Mouse (Mus musculus) limb, embryonic 10.5 days (tissue): ENCODE data around the gene Plrg1. TPM values are rescaled to one million over a fixed set of nuclear protein-coding genes. Genes with fewer than 3 reads are reported as not detected.

Experiments used
- DNase-seq: peaks from one replicate; pipeline ENCODE4 v3.0.0-alpha.2; 2017; ENCODE audit warnings: low spot score
- H3K27ac ChIP-seq: fragments of 300-500 bp; sonication (generic); 2 replicates; pipeline ENCODE4 v1.5.1; 2016; ENCODE audit warnings: mild to moderate bottlenecking
- H3K27me3 ChIP-seq: fragments of 300-500 bp; sonication (generic); 2 replicates; pipeline ENCODE4 v1.6.1; 2016; ENCODE audit warnings: low read depth, mild to moderate bottlenecking; ENCODE audit not compliant: poor library complexity, severe bottlenecking
- H3K36me3 ChIP-seq: fragments of 300-500 bp; sonication (generic); 2 replicates; pipeline ENCODE4 v1.6.1; 2016; ENCODE audit warnings: mild to moderate bottlenecking, moderate library complexity
- H3K4me1 ChIP-seq: fragments of 300-500 bp; sonication (generic); 2 replicates; pipeline ENCODE4 v1.6.1; 2016
- H3K4me3 ChIP-seq: fragments of 300-500 bp; sonication (generic); 2 replicates; pipeline ENCODE4 v1.5.1; 2016; ENCODE audit warnings: mild to moderate bottlenecking, moderate library complexity
- H3K9me3 ChIP-seq: fragments of 300-500 bp; sonication (generic); replicated peaks from 2 replicates; pipeline ENCODE4 v1.6.1; 2016; ENCODE audit warnings: mild to moderate bottlenecking
- WGBS: fragments of 180-500 bp; shearing (Covaris S2); methylation state at CpG from one replicate; pipeline ENCODE4 v1.1.7; 2016; 5-methylcytosine and 5-hydroxymethylcytosine counted together
- polyA plus RNA-seq: library from polyadenylated mRNA; unstranded; fragments of >200 nt; fragmentation: Nextera tagmentation; extraction: Ambion mirVana; gene quantifications from 2 replicates; pipeline ENCODE4 v1.2.1, GENCODE M21; 2016

Gene Plrg1
- 135 and 140 TPM in 2 replicates for polyA plus RNA-seq

GRCm38 (mm10) chr3:83055281-83056038 is at the start of gene Plrg1:
TSS of gene Plrg1 (plus strand) at chr3:83055522.
- Histone ChIP-seq H3K4me1 (peaks cover 7% of the 10 kb centered on the region), H3K27me3 (no peaks in the 10 kb centered on the region), H3K4me3 (peak within 1 kb of the TSS; percentile 83), H3K36me3 (peaks cover 38% of the 10 kb centered on the region), H3K27ac (peak within 1 kb of the TSS; percentile 84), H3K9me3 (no peaks in the 10 kb centered on the region)
- under 1% methylated on average over 61 of the region's 61 CpGs for WGBS
- peak; percentile 98 for DNase-seq

GRCm38 (mm10) chr3:83007557-83007956 is 47.8 kb upstream of the Plrg1 start, which contains the start of gene Fgg:
TSS of gene Fgg (plus strand) at chr3:83007724.
- no peak for DNase-seq
- WGBS, result 45% methylated on average over 7 of the region's 7 CpGs
- Histone ChIP-seq H3K9me3 (no peaks in the 10 kb centered on the region), H3K27ac (no peak within 1 kb of the TSS), H3K4me3 (no peak within 1 kb of the TSS), H3K36me3 (no peaks in the 10 kb centered on the region), H3K27me3 (no peaks in the 10 kb centered on the region), H3K4me1 (peaks cover 4% of the 10 kb centered on the region)

DNA sequence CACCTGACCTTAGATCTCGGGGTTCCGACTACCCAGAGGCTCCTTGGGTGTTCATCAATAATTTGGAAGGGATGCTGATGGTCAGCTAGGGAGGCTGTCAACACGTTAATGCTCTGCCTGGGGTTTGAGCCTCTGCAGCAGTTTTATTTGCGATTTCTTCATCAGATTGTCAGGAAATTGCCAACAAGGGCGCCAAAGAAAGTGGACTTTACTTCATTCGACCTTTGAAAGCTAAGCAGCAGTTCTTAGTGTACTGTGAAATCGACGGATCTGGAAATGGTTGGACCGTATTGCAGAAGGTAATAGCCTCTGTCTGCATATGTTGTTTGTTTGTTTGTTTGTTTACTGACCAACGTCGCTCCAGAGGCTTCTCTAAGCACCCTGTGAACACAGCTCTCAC is 45.0 kb upstream of the Plrg1 start:
- H3K4me1 ChIP-seq, result peaks cover 4% of the 10 kb centered on the region
- whole genome bisulfite sequencing, result 85% methylated on average over 11 of the region's 11 CpGs
- H3K9me3 ChIP-seq, result no peaks in the 10 kb centered on the region
- no peak overlapping the region for H3K27ac ChIP-seq
- no peaks in the 10 kb centered on the region for H3K36me3 ChIP-seq
- H3K4me3 ChIP-seq, result no peak overlapping the region
- H3K27me3 ChIP-seq, result no peaks in the 10 kb centered on the region
- DNase-seq, result no peak

GRCm38 (mm10) chr3:83011136-83011535 is 44.2 kb upstream of the Plrg1 start:
- WGBS, result 89% methylated on average over 4 of the region's 4 CpGs

GRCm38 (mm10) chr3:83011565-83011964 is 43.8 kb upstream of the Plrg1 start:
- WGBS, result 86% methylated on average over 4 of the region's 4 CpGs

More at GRCm38 (mm10) chr3:83011136-83011535, 44.2 kb upstream of the Plrg1 start:
- Histone ChIP-seq H3K36me3 (no peaks in the 10 kb centered on the region), H3K27ac (no peak overlapping the region), H3K4me1 (peaks cover 4% of the 10 kb centered on the region), H3K27me3 (no peaks in the 10 kb centered on the region), H3K9me3 (no peaks in the 10 kb centered on the region), H3K4me3 (no peak overlapping the region)
- no peak for DNase-seq

GRCm38 (mm10) chr3:83012636-83013035 is 42.7 kb upstream of the Plrg1 start:
- no peaks in the 10 kb centered on the region; the same call in 1 of the 2 replicates for H3K4me1 ChIP-seq
- H3K9me3 ChIP-seq, result no peaks in the 10 kb centered on the region
- 94% methylated on average over 19 of the region's 19 CpGs for WGBS
- no peak overlapping the region for H3K4me3 ChIP-seq
- H3K27me3 ChIP-seq, result no peaks in the 10 kb centered on the region
- no peak for DNase-seq
- no peak overlapping the region for H3K27ac ChIP-seq
- no peaks in the 10 kb centered on the region for H3K36me3 ChIP-seq

More at GRCm38 (mm10) chr3:83011565-83011964, 43.8 kb upstream of the Plrg1 start:
- Histone ChIP-seq H3K27me3 (no peaks in the 10 kb centered on the region), H3K4me3 (no peak overlapping the region), H3K27ac (no peak overlapping the region), H3K36me3 (no peaks in the 10 kb centered on the region), H3K4me1 (peaks cover 4% of the 10 kb centered on the region), H3K9me3 (no peaks in the 10 kb centered on the region)
- DNase-seq, result no peak

- Histone ChIP-seq H3K36me3 (no peaks in the 10 kb centered on the region), H3K9me3 (no peaks in the 10 kb centered on the region), H3K4me3 (no peak overlapping the region), H3K4me1 (no peaks in the 10 kb centered on the region), H3K27ac (no peak overlapping the region), H3K27me3 (no peaks in the 10 kb centered on the region)
- DNase-seq, result no peak
- WGBS, result 92% methylated on average over 10 of the region's 10 CpGs
Measured at GRCm38 (mm10) chr3:83013951-83014350, 41.4 kb upstream of the Plrg1 start.

DNA sequence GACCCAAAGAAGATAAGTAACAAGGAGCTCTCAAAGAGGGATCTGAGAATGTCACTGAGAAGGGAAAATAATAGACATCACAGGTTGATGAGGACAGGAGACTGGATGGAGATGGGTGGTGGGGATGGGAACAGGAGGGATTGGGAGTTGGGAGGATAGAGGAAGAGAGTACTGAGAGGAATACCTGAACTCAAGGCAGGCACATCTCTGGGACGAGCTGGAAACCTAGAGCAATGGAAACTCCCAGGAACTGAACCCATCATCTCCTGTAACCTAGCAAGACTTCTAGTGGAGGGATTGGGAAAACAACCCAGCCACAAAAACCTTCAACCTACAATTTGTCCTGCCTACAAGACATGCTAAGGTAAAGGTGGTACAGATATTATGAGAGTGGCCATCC is 39.1 kb upstream of the Plrg1 start:
- no peaks in the 10 kb centered on the region for H3K9me3 ChIP-seq
- 91% methylated on average over 1 of the region's 1 CpGs for WGBS
- no peak overlapping the region for H3K27ac ChIP-seq
- DNase-seq, result no peak
- H3K27me3 ChIP-seq, result no peaks in the 10 kb centered on the region
- H3K4me3 ChIP-seq, result no peak overlapping the region
- H3K36me3 ChIP-seq, result no peaks in the 10 kb centered on the region
- H3K4me1 ChIP-seq, result no peaks in the 10 kb centered on the region

DNA sequence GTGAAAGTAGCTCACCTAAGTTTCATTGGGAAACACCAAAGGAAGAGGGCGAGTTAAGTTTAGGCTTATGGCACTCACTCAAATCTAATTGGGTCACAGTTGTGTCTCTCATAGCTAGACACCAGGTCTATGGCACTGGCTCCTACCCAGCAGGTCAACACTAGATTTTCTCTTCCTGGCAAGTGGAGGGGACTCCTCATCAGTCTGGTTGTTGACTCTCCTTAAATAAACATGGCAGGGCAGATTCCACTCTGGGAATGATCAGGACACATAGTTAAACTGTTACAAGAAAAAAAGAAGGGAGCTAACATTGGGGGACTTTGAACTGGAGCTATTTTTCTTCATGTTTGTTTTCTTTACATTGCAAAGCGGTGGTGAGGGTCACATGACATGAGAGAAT is 34.9 kb upstream of the Plrg1 start:
- Histone ChIP-seq H3K27ac (no peak overlapping the region), H3K27me3 (no peaks in the 10 kb centered on the region), H3K4me3 (no peak overlapping the region), H3K9me3 (no peaks in the 10 kb centered on the region), H3K36me3 (no peaks in the 10 kb centered on the region), H3K4me1 (no peaks in the 10 kb centered on the region)
- DNase-seq, result no peak
- WGBS, result 79% methylated on average over 2 of the region's 2 CpGs

- H3K36me3 ChIP-seq, result no peaks in the 10 kb centered on the region
- no peaks in the 10 kb centered on the region for H3K9me3 ChIP-seq
- H3K4me1 ChIP-seq, result no peaks in the 10 kb centered on the region
- H3K4me3 ChIP-seq, result no peak overlapping the region
- DNase-seq, result no peak
- no peaks in the 10 kb centered on the region for H3K27me3 ChIP-seq
- 93% methylated on average over 5 of the region's 5 CpGs for WGBS
- H3K27ac ChIP-seq, result no peak overlapping the region
Measured at GRCm38 (mm10) chr3:83021176-83021575, 34.1 kb upstream of the Plrg1 start.

- no peaks in the 10 kb centered on the region for H3K36me3 ChIP-seq
- H3K4me1 ChIP-seq, result no peaks in the 10 kb centered on the region
- H3K27ac ChIP-seq, result no peak overlapping the region
- no peaks in the 10 kb centered on the region for H3K9me3 ChIP-seq
- DNase-seq, result no peak
- H3K4me3 ChIP-seq, result no peak overlapping the region
- no peaks in the 10 kb centered on the region for H3K27me3 ChIP-seq
- 90% methylated on average over 6 of the region's 6 CpGs for WGBS
Measured at GRCm38 (mm10) chr3:83025036-83025435, 30.3 kb upstream of the Plrg1 start.

DNA sequence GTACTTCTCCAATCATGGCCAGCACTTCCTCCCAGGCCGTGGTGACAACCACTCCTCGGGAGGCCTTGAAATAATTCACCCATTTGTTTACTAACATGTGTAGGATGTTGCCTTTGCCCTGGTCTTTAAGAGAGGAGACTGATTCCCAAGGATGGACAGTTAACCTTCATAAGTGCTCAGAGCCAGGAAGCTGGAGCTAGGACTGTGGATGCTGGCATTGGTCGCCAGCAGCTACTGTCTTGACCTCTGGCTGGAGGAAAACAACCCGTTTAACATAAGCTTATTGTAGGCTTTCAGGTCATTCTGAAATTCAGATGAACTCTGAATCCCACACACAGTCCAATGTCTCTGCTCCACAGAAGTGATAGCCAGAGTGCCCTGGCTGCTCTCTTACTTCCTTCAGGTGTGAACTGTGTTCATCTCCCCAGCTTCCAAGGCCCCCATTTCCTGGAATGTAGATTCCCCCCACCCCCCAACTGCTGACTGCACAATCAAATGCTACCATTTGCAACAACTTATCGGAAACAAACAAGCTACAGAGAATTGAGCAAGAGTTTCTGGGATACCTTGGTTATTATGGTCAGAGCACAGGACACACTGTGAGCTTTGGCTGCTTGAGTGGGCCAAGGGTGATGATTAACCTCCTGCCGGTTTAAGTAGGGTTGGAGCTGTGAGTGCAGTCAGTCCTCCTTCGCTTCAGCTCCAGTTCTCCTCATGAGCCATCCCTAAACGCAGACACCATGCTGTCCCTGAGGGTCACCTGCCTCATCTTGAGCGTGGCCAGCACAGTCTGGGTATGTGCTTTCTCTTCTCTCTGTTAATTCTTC is 29.6 kb upstream of the Plrg1 start, which contains the start of gene Fga:
Fga (plus strand) TSS at position 602 of the 827 bp plus-strand sequence.
- WGBS, result 83% methylated on average over 9 of the region's 9 CpGs
- no peaks in the 10 kb centered on the region for H3K4me1 ChIP-seq
- H3K9me3 ChIP-seq, result no peaks in the 10 kb centered on the region
- no peaks in the 10 kb centered on the region for H3K27me3 ChIP-seq
- H3K27ac ChIP-seq, result no peak within 1 kb of the TSS
- no peak within 1 kb of the TSS for H3K4me3 ChIP-seq
- H3K36me3 ChIP-seq, result no peaks in the 10 kb centered on the region
- no peak for DNase-seq
